Mouse (Mus musculus) spleen, adult 2 months (tissue): ENCODE data around the gene Grid2ip.

Experiments
- CTCF ChIP-seq: fragments of 200-500 bp; IDR thresholded peaks from 2 replicates; pipeline ENCODE4 v1.5.1; 2011; ENCODE audit warnings: mild to moderate bottlenecking, inconsistent platforms; ENCODE audit not compliant: insufficient read depth, insufficient read length, insufficient replicate concordance; ENCODE audit errors: extremely low read depth
- POLR2A ChIP-seq: fragments of 200-500 bp; IDR thresholded peaks from 2 replicates; pipeline ENCODE4 v1.6.1; 2011; ENCODE audit warnings: low read depth, low read length, inconsistent platforms

DNA sequence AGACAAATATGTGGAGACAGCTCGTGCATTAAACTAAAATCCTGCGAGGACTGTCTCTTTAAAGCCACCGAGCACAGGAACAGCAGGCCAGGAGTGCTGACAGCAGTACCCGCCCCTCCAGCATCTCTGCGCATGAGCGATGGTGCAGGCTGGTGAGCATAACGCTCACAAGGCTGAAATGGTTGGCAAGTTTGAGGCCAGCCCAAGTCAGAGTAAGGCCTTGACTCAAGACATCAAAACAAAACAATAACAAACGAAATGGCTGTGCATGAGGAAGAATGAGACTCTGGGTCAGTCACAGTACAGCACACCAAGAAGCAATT, 39.9 kb upstream of the Grid2ip start:
- TF ChIP-seq POLR2A (no peak), CTCF (no peak)
